Mouse (Mus musculus): ENCODE measurements around the gene Ptger1. TPM values are rescaled to one million over a fixed set of nuclear protein-coding genes. Genes with fewer than 3 reads are reported as not detected.
A peak's percentile ranks its signal among the peaks of the same experiment; 100 is the strongest.

Gene Ptger1
- total and polyA plus RNA-seq, 2 experiments from 2014 or later = 0.20 TPM; not detected in 1

- Histone ChIP-seq H3K36me3 (replicated peaks; ENCODE audit: control insufficient read depth, insufficient read depth, low read length) (no peaks in the 10 kb centered on the region), H3K4me3 (ENCODE audit: low read depth, low read length) (peak overlapping the region; percentile 22), H3K27ac (ENCODE audit: low read depth) (no peak overlapping the region), H3K9me3 (replicated peaks; ENCODE audit: control insufficient read depth, low read length) (no peaks in the 10 kb centered on the region), H3K27me3 (ENCODE audit: control insufficient read depth, insufficient read depth, low read length) (no peaks in the 10 kb centered on the region), H3K9ac (replicated peaks; ENCODE audit: low read depth, low read length) (no peak overlapping the region), H3K4me1 (ENCODE audit: control insufficient read depth, insufficient read depth) (no peaks in the 10 kb centered on the region), H3K4me2 (ENCODE audit: low read depth, low read length) (peak overlapping the region; percentile 60)
- ATAC-seq (ENCODE audit: insufficient read depth, low read depth) = peak; percentile 89
- WGBS = 7% methylated on average over 23 of the region's 23 CpGs
- TF ChIP-seq CTCF (IDR thresholded peaks at IDR 0.05; ENCODE audit: low read depth) (peak; percentile 83), EP300 (IDR thresholded peaks at IDR 0.05; ENCODE audit: low read depth) (no peak)
- peak; percentile 76 for DNase-seq (ENCODE audit: low spot score)
Measured at GRCm38 (mm10) chr8:83622389-83622989, 44.0 kb upstream of the Ptger1 start.

GRCm38 (mm10) chr8:83623549-83623948 is 42.9 kb upstream of the Ptger1 start:
- H3K4me2 ChIP-seq (ENCODE audit: low read depth, low read length) = no peak overlapping the region
- ATAC-seq (ENCODE audit: insufficient read depth, low read depth) = no peak
- TF ChIP-seq EP300 (IDR thresholded peaks at IDR 0.05; ENCODE audit: low read depth) (no peak), CTCF (IDR thresholded peaks at IDR 0.05; ENCODE audit: low read depth) (no peak)
- H3K9ac ChIP-seq (replicated peaks; ENCODE audit: low read depth, low read length) = no peak overlapping the region
- DNase-seq (ENCODE audit: low spot score) = no peak
- 50% methylated on average over 7 of the region's 7 CpGs for WGBS
- no peaks in the 10 kb centered on the region for H3K9me3 ChIP-seq (replicated peaks; ENCODE audit: control insufficient read depth, low read length)
- H3K4me3 ChIP-seq (ENCODE audit: low read depth, low read length) = no peak overlapping the region
- H3K4me1 ChIP-seq (ENCODE audit: control insufficient read depth, insufficient read depth) = no peaks in the 10 kb centered on the region
- no peaks in the 10 kb centered on the region for H3K36me3 ChIP-seq (replicated peaks; ENCODE audit: control insufficient read depth, insufficient read depth, low read length)
- H3K27ac ChIP-seq (ENCODE audit: low read depth) = no peak overlapping the region
- H3K27me3 ChIP-seq (ENCODE audit: control insufficient read depth, insufficient read depth, low read length) = no peaks in the 10 kb centered on the region

GRCm38 (mm10) chr8:83624739-83625138 is 41.7 kb upstream of the Ptger1 start:
- H3K4me3 ChIP-seq (ENCODE audit: low read depth, low read length) = no peak overlapping the region
- TF ChIP-seq CTCF (IDR thresholded peaks at IDR 0.05; ENCODE audit: low read depth) (peak; percentile 72), EP300 (IDR thresholded peaks at IDR 0.05; ENCODE audit: low read depth) (no peak)
- no peak overlapping the region for H3K27ac ChIP-seq (ENCODE audit: low read depth)
- DNase-seq (ENCODE audit: low spot score) = no peak
- no peaks in the 10 kb centered on the region for H3K9me3 ChIP-seq (replicated peaks; ENCODE audit: control insufficient read depth, low read length)
- WGBS = 36% methylated on average over 3 of the region's 3 CpGs
- ATAC-seq (ENCODE audit: insufficient read depth, low read depth) = peak; percentile 49; the same call in 1 of the 2 replicates
- no peak overlapping the region for H3K9ac ChIP-seq (replicated peaks; ENCODE audit: low read depth, low read length)
- no peaks in the 10 kb centered on the region for H3K36me3 ChIP-seq (replicated peaks; ENCODE audit: control insufficient read depth, insufficient read depth, low read length)
- H3K4me2 ChIP-seq (ENCODE audit: low read depth, low read length) = no peak overlapping the region
- H3K4me1 ChIP-seq (ENCODE audit: control insufficient read depth, insufficient read depth) = no peaks in the 10 kb centered on the region
- H3K27me3 ChIP-seq (ENCODE audit: control insufficient read depth, insufficient read depth, low read length) = no peaks in the 10 kb centered on the region

DNA sequence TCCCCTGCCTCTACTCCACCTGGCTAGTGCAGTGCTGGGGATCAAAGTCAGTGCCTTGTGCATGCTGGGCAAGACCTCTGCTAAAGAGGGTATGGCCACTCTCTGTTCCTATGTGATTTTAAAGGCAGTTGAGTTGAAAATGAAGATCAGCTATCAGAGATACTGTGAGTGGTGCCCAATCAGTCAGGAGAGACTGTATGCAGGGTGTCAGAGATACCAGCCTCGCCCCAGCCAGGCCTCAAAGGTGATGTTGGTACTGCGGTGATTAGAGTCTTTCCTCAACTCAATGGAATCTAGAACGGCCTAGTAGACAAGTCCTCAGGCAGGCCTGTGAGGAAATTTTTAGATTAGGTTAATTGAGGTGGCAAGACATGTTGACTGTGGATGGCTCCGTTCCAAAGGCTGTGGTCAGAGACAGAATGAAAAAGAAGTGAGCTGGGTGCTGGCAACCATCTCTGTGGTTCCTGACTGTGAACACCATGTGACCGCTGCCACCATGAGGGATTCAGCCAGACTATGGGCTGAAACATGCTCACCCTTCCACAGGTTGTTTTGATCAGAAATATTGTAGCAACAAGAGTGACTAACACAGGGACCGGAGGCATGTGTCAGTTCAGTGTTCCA is 40.7 kb upstream of the Ptger1 start:
- 68% methylated on average over 6 of the region's 6 CpGs for WGBS
- TF ChIP-seq EP300 (IDR thresholded peaks at IDR 0.05; ENCODE audit: low read depth) = no peak
- no peak for TF ChIP-seq CTCF (IDR thresholded peaks at IDR 0.05; ENCODE audit: low read depth)
- no peaks in the 10 kb centered on the region for H3K4me1 ChIP-seq (ENCODE audit: control insufficient read depth, insufficient read depth)
- no peak overlapping the region for H3K9ac ChIP-seq (replicated peaks; ENCODE audit: low read depth, low read length)
- ATAC-seq (ENCODE audit: insufficient read depth, low read depth) (no peak), DNase-seq (ENCODE audit: low spot score) (no peak)
- H3K27ac ChIP-seq (ENCODE audit: low read depth) = no peak overlapping the region
- H3K36me3 ChIP-seq (replicated peaks; ENCODE audit: control insufficient read depth, insufficient read depth, low read length) = no peaks in the 10 kb centered on the region
- H3K9me3 ChIP-seq (replicated peaks; ENCODE audit: control insufficient read depth, low read length) = no peaks in the 10 kb centered on the region
- no peaks in the 10 kb centered on the region for H3K27me3 ChIP-seq (ENCODE audit: control insufficient read depth, insufficient read depth, low read length)
- no peak overlapping the region for H3K4me3 ChIP-seq (ENCODE audit: low read depth, low read length)
- H3K4me2 ChIP-seq (ENCODE audit: low read depth, low read length) = no peak overlapping the region

GRCm38 (mm10) chr8:83632083-83632707 is 34.3 kb upstream of the Ptger1 start:
- no peak for TF ChIP-seq EP300 (IDR thresholded peaks at IDR 0.05; ENCODE audit: low read depth)
- TF ChIP-seq CTCF (IDR thresholded peaks at IDR 0.05; ENCODE audit: low read depth) = no peak
- H3K27ac ChIP-seq (ENCODE audit: low read depth) = no peak overlapping the region
- 68% methylated on average over 7 of the region's 7 CpGs for WGBS
- H3K4me3 ChIP-seq (ENCODE audit: low read depth, low read length) = no peak overlapping the region
- H3K9ac ChIP-seq (replicated peaks; ENCODE audit: low read depth, low read length) = no peak overlapping the region
- H3K36me3 ChIP-seq (replicated peaks; ENCODE audit: control insufficient read depth, insufficient read depth, low read length) = no peaks in the 10 kb centered on the region
- ATAC-seq (ENCODE audit: insufficient read depth, low read depth) (no peak), DNase-seq (ENCODE audit: low spot score) (no peak)
- no peaks in the 10 kb centered on the region for H3K4me1 ChIP-seq (ENCODE audit: control insufficient read depth, insufficient read depth)
- peaks cover 6% of the 10 kb centered on the region; the same call in 1 of the 2 replicates for H3K9me3 ChIP-seq (replicated peaks; ENCODE audit: control insufficient read depth, low read length)
- H3K27me3 ChIP-seq (ENCODE audit: control insufficient read depth, insufficient read depth, low read length) = no peaks in the 10 kb centered on the region
- no peak overlapping the region for H3K4me2 ChIP-seq (ENCODE audit: low read depth, low read length)
